In the genomic region with DNA sequence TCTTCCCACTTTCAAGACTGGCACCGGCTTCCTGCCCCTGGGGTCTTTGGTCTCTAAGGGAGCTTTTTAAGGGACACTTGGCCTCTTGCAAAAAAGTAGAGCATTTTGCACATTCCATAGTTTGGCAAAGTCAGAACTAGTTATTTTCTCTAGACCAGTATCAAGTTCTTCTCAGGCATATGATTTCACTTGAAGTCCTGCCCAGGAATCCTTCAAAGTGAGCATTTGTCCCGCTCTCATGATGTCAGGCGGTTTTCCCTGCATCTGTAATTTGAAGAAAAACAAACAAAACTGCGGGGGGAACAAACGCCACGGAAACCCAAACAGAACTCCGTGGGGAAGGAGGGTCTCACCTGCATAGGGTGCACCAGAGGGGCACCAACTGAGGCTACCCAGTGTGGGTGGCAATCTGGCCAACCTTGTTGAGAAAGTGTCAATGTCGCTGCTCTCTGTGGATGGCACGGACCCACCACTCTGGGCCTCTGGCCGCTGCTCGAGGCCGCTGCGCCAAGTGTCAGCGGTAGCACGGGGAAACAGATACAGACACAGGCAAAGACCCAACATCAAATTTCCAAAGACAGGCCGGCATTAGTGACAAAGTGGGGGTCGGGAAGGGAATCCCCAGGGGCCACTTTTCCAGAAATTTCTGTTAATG, we compare ENCODE assay signal across 14 mouse cellular contexts. TPM values are rescaled to one million over a fixed set of nuclear protein-coding genes. Genes with fewer than 3 reads are reported as not detected.
DNase-seq lines count a peak whose midpoint lies in the region; ATAC-seq and TF ChIP-seq lines count a peak whose summit lies in the region.
"Had no signal": no experiment of that assay in that cellular context is flagged by ENCODE, and none has a peak within 500 bp of the region (broad histone marks: within the 10 kb centered on the region; RNA-seq: fewer than 3 reads in every experiment).

No protein-coding gene starts in this region.

- TF ChIP-seq CTCF in heart, adult 2 months (IDR thresholded peaks at IDR 0.05) = no peak
- no peak for TF ChIP-seq CTCF in embryonic fibroblast, embryonic 13.5 days (IDR thresholded peaks at IDR 0.05; ENCODE audit: borderline replicate concordance, insufficient read depth, low read length)

- H3K27ac ChIP-seq in heart, embryonic 11.5 days (ENCODE audit: low read depth, low read length) = 0 out of 2 replicates have a peak overlapping the region, but pooled peaks have one; percentile 12
- H3K27ac ChIP-seq in heart, adult 2 months = no peak overlapping the region
- no peak overlapping the region for H3K27ac ChIP-seq in midbrain, embryonic 11.5 days (ENCODE audit: low read depth, low read length)
- no peak overlapping the region for H3K27ac ChIP-seq in midbrain, embryonic 13.5 days
- H3K27ac ChIP-seq in embryonic fibroblast, embryonic 13.5 days (ENCODE audit: insufficient read depth, low read length) = peak overlapping the region; percentile 50
- H3K27ac ChIP-seq in neural tube, embryonic 11.5 days (ENCODE audit: low read depth, low read length) = no peak overlapping the region

- no peak for TF ChIP-seq POLR2A in heart, adult 2 months (IDR thresholded peaks at IDR 0.05; ENCODE audit: insufficient read depth, low read depth, low read length)
- TF ChIP-seq POLR2A in embryonic fibroblast, embryonic 13.5 days (IDR thresholded peaks at IDR 0.05; ENCODE audit: low read depth, low read length) = no peak; the same call in 1 of the 2 replicates

- 16% methylated on average over 17 of the region's 17 CpGs for WGBS in heart, embryonic 11.5 days (ENCODE audit: insufficient replicate concordance)
- WGBS in heart, adult 2 months = 36% methylated on average over 17 of the region's 17 CpGs
- WGBS in midbrain, embryonic 11.5 days = under 1% methylated on average over 17 of the region's 17 CpGs
- 1% methylated on average over 17 of the region's 17 CpGs for WGBS in midbrain, embryonic 13.5 days
- WGBS in neural tube, embryonic 11.5 days = 1% methylated on average over 17 of the region's 17 CpGs

- TF ChIP-seq EP300 in heart, adult 2 months (IDR thresholded peaks at IDR 0.05; ENCODE audit: insufficient read depth, low read depth, low read length) = no peak

- ATAC-seq in heart, embryonic 11.5 days (replicated peaks; ENCODE audit: insufficient number of reproducible peaks, low FRiP score, low TSS enrichment) = no peak
- ATAC-seq in midbrain, embryonic 11.5 days (ENCODE audit: low FRiP score) = no peak
- ATAC-seq in midbrain, embryonic 13.5 days = no peak
- ATAC-seq in neural tube, embryonic 11.5 days (ENCODE audit: insufficient read depth, low FRiP score, low TSS enrichment) = no peak
- no peak for ATAC-seq in cerebellum, adult (ENCODE audit: insufficient number of reproducible peaks, low FRiP score, low TSS enrichment)
- ATAC-seq: inflammation-experienced regulatory T-cells, adult 6 months had no signal

- intact Hi-C loops in heart, adult 2 months (cut with DNase I) = no loop called here

- peak overlapping the region; percentile 3; the same call in 1 of the 2 replicates for H3K4me3 ChIP-seq in heart, embryonic 11.5 days (ENCODE audit: low read depth, low read length)
- H3K4me3 ChIP-seq in heart, adult 2 months = no peak overlapping the region
- no peak overlapping the region for H3K4me3 ChIP-seq in midbrain, embryonic 11.5 days (ENCODE audit: low read depth, low read length)
- no peak overlapping the region for H3K4me3 ChIP-seq in midbrain, embryonic 13.5 days (replicated peaks)
- peak overlapping the region; percentile 1 for H3K4me3 ChIP-seq in embryonic fibroblast, embryonic 13.5 days (ENCODE audit: insufficient read depth, low read length)
- peak overlapping the region; percentile 6; the same call in 1 of the 2 replicates for H3K4me3 ChIP-seq in neural tube, embryonic 11.5 days (ENCODE audit: low read depth, low read length)

- no peaks in the 10 kb centered on the region for H3K36me3 ChIP-seq in heart, embryonic 11.5 days (ENCODE audit: control insufficient read depth, insufficient read depth, low read length)
- no peaks in the 10 kb centered on the region for H3K36me3 ChIP-seq in heart, adult 2 months (ENCODE audit: control insufficient read depth, insufficient read depth, low read length)
- H3K36me3 ChIP-seq in midbrain, embryonic 11.5 days (ENCODE audit: control insufficient read depth, insufficient read depth, low read length) = no peaks in the 10 kb centered on the region
- no peaks in the 10 kb centered on the region for H3K36me3 ChIP-seq in midbrain, embryonic 13.5 days
- H3K36me3 ChIP-seq in neural tube, embryonic 11.5 days (ENCODE audit: control insufficient read depth, insufficient read depth, low read length) = no peaks in the 10 kb centered on the region

- DNase-seq in heart, adult 2 months = no peak
- peak; percentile 94 for DNase-seq in midbrain, embryonic 11.5 days (ENCODE audit: low spot score, missing footprints)
- DNase-seq in neural tube, embryonic 11.5 days (ENCODE audit: low spot score) = peak; percentile 51
- no peak for DNase-seq in right cerebral cortex, adult 18-20 months
- DNase-seq: adrenal gland, postnatal 25 days; liver; lung, postnatal 14 days; right cerebral cortex, postnatal 4 days had no signal

- H3K9ac ChIP-seq in heart, embryonic 11.5 days (ENCODE audit: low read depth, low read length) = no peak overlapping the region
- no peak overlapping the region for H3K9ac ChIP-seq in heart, adult 2 months (ENCODE audit: low read depth, low read length)
- no peak overlapping the region for H3K9ac ChIP-seq in midbrain, embryonic 11.5 days (ENCODE audit: low read length)
- H3K9ac ChIP-seq in midbrain, embryonic 13.5 days (replicated peaks) = no peak overlapping the region
- H3K9ac ChIP-seq in neural tube, embryonic 11.5 days (ENCODE audit: low read length) = no peak overlapping the region

- H3K79me2 ChIP-seq in heart, adult 2 months (replicated peaks; ENCODE audit: control insufficient read depth, insufficient read depth, low read length) = no peaks in the 10 kb centered on the region

- H3K27me3 ChIP-seq in heart, embryonic 11.5 days (ENCODE audit: control insufficient read depth, insufficient read depth, low read length) = peaks cover 53% of the 10 kb centered on the region
- peaks cover 17% of the 10 kb centered on the region for H3K27me3 ChIP-seq in heart, adult 2 months (ENCODE audit: control insufficient read depth, insufficient read depth, low read length)
- peaks cover 89% of the 10 kb centered on the region for H3K27me3 ChIP-seq in midbrain, embryonic 11.5 days (ENCODE audit: control insufficient read depth, insufficient read depth, low read length)
- peaks cover 93% of the 10 kb centered on the region for H3K27me3 ChIP-seq in midbrain, embryonic 13.5 days
- H3K27me3 ChIP-seq in neural tube, embryonic 11.5 days (ENCODE audit: control insufficient read depth, insufficient read depth, low read length) = peaks cover 83% of the 10 kb centered on the region

- H3K4me2 ChIP-seq in heart, embryonic 11.5 days = peak overlapping the region; percentile 36
- H3K4me2 ChIP-seq in midbrain, embryonic 11.5 days = no peak overlapping the region
- H3K4me2 ChIP-seq in midbrain, embryonic 13.5 days (replicated peaks) = no peak overlapping the region
- H3K4me2 ChIP-seq in neural tube, embryonic 11.5 days (ENCODE audit: low read depth) = peak overlapping the region; percentile 36

- peaks cover 9% of the 10 kb centered on the region for H3K4me1 ChIP-seq in heart, embryonic 11.5 days (ENCODE audit: control insufficient read depth, insufficient read depth, low read length)
- H3K4me1 ChIP-seq in heart, adult 2 months (ENCODE audit: control insufficient read depth, insufficient read depth, low read length) = no peaks in the 10 kb centered on the region
- H3K4me1 ChIP-seq in midbrain, embryonic 11.5 days (ENCODE audit: control insufficient read depth, insufficient read depth, low read length) = peaks cover 20% of the 10 kb centered on the region
- peaks cover 32% of the 10 kb centered on the region for H3K4me1 ChIP-seq in midbrain, embryonic 13.5 days (replicated peaks)
- H3K4me1 ChIP-seq in embryonic fibroblast, embryonic 13.5 days (ENCODE audit: control insufficient read depth, insufficient read depth, low read length) = peaks cover 16% of the 10 kb centered on the region
- H3K4me1 ChIP-seq in neural tube, embryonic 11.5 days (ENCODE audit: control insufficient read depth, insufficient read depth, low read length) = peaks cover 17% of the 10 kb centered on the region

- no peaks in the 10 kb centered on the region for H3K9me3 ChIP-seq in heart, embryonic 11.5 days (replicated peaks; ENCODE audit: control insufficient read depth, low read length)
- H3K9me3 ChIP-seq in midbrain, embryonic 11.5 days (ENCODE audit: control insufficient read depth, low read length) = no peaks in the 10 kb centered on the region
- H3K9me3 ChIP-seq in midbrain, embryonic 13.5 days = no peaks in the 10 kb centered on the region
- no peaks in the 10 kb centered on the region for H3K9me3 ChIP-seq in neural tube, embryonic 11.5 days (ENCODE audit: control insufficient read depth, low read length)

RNA-seq across cellular contexts. Expression of a gene that starts 4.8 kb away (rescaled TPM):
- 13.0 and 13.2 TPM in 2 replicates for polyA plus RNA-seq in heart, embryonic 11.5 days (2014; fragmentation: Nextera tagmentation; extraction: Ambion mirVana)
- total RNA-seq in heart, adult 2 months (2021) = 1 to 10 TPM; 1.5 to 2.3 TPM
- polyA plus RNA-seq in heart, adult 2 months (2012; rRNA removed) = 2.5 and 2.7 TPM in 2 replicates
- 10.2 and 10.7 TPM in 2 replicates for polyA plus RNA-seq in midbrain, embryonic 11.5 days (2014; fragmentation: Nextera tagmentation; extraction: Ambion mirVana)
- polyA plus RNA-seq in midbrain, embryonic 13.5 days (2015; fragmentation: Nextera tagmentation; extraction: Ambion mirVana) = 1.0 and 1.7 TPM in 2 replicates
- polyA plus RNA-seq in embryonic fibroblast, embryonic 13.5 days (2011; ENCODE audit: insufficient read length, low read depth, missing spikeins) = 48.2 and 73.5 TPM in 2 replicates
- polyA plus RNA-seq in neural tube, embryonic 11.5 days (2014; fragmentation: Nextera tagmentation; extraction: Ambion mirVana) = 20.9 and 25.2 TPM in 2 replicates
- polyA plus RNA-seq: inflammation-experienced regulatory T-cells, adult 6 months had no signal

RNA-seq across cellular contexts. Expression of a gene that starts 34.0 kb away (rescaled TPM):
- not detected in 2 replicates for polyA plus RNA-seq in heart, embryonic 11.5 days (2014; fragmentation: Nextera tagmentation; extraction: Ambion mirVana)
- not detected for total RNA-seq in heart, adult 2 months (2021)
- not detected in 2 replicates for polyA plus RNA-seq in heart, adult 2 months (2012; rRNA removed)
- polyA plus RNA-seq in midbrain, embryonic 11.5 days (2014; fragmentation: Nextera tagmentation; extraction: Ambion mirVana) = 3.7 and 3.8 TPM in 2 replicates
- polyA plus RNA-seq in midbrain, embryonic 13.5 days (2015; fragmentation: Nextera tagmentation; extraction: Ambion mirVana) = 1.3 and 3.5 TPM in 2 replicates
- not detected in 2 replicates for polyA plus RNA-seq in embryonic fibroblast, embryonic 13.5 days (2011; ENCODE audit: insufficient read length, low read depth, missing spikeins)
- 0.72 and 1.2 TPM in 2 replicates for polyA plus RNA-seq in neural tube, embryonic 11.5 days (2014; fragmentation: Nextera tagmentation; extraction: Ambion mirVana)
- total RNA-seq: adrenal gland, postnatal 25 days had no signal
- polyA plus RNA-seq: inflammation-experienced regulatory T-cells, adult 6 months; large intestine, adult 2 months had no signal

Comparison
In these comparisons a context has a peak if more than half of its experiments do, and no peak if none do; other contexts are left out.
1. H3K27ac ChIP-seq: peak in heart, embryonic 11.5 days (single experiment) and embryonic fibroblast, embryonic 13.5 days (single experiment); none in heart, adult 2 months (single experiment), midbrain, embryonic 11.5 days (single experiment), midbrain, embryonic 13.5 days (single experiment) and neural tube, embryonic 11.5 days (single experiment).
2. H3K4me3 ChIP-seq: peak in heart, embryonic 11.5 days (single experiment), embryonic fibroblast, embryonic 13.5 days (single experiment) and neural tube, embryonic 11.5 days (single experiment); none in heart, adult 2 months (single experiment), midbrain, embryonic 11.5 days (single experiment) and midbrain, embryonic 13.5 days (single experiment).
3. H3K4me2 ChIP-seq: peak in heart, embryonic 11.5 days (single experiment) and neural tube, embryonic 11.5 days (single experiment); none in midbrain, embryonic 11.5 days (single experiment) and midbrain, embryonic 13.5 days (single experiment).
4. DNase-seq: peak in midbrain, embryonic 11.5 days (single experiment) and neural tube, embryonic 11.5 days (single experiment); none in heart, adult 2 months (0 of 2) and right cerebral cortex, adult 18-20 months (single experiment).